Mouse (Mus musculus): ENCODE measurements at regions not wholly inside any gene's neighbourhood (a gene's known extent, or its start where the extent isn't known, plus 50 kb on each side); places are given as distances from the start of the nearest gene placed in this dataset.

DNA sequence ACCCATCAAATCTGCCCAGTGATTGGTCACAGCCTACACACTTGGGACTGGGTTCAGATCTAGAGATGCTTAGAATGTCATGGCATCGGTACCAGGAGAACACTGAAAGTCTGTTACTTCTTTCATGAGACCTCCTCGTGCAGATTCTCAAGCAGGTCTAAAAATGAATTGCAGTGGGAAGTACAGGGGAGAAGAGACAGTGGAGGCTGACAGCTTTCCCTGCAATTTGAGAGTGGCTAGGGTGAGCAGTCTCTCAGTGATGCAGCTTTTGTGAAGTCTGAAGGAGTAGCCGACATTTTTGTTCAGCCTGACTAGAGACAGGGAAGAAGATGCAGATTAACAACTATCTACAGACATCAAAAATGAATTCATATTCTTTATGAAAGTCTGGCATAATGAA lies 112.5 kb downstream of the Fam198b start:
- no peaks in the 10 kb centered on the region for H3K27me3 ChIP-seq (replicated peaks; ENCODE audit: control insufficient read depth, insufficient read depth, low read length)
- H3K27ac ChIP-seq (ENCODE audit: low read depth, low read length): no peak overlapping the region
- H3K9me3 ChIP-seq (ENCODE audit: control insufficient read depth, low read length): no peaks in the 10 kb centered on the region
- WGBS: 75% methylated on average over 3 of the region's 3 CpGs
- H3K36me3 ChIP-seq (ENCODE audit: control insufficient read depth, insufficient read depth, low read length): no peaks in the 10 kb centered on the region
- DNase-seq (ENCODE audit: low spot score): no peak
- H3K4me2 ChIP-seq: no peak overlapping the region
- H3K4me1 ChIP-seq (replicated peaks; ENCODE audit: control insufficient read depth, insufficient read depth, low read length): peaks cover 25% of the 10 kb centered on the region
- no peak overlapping the region for H3K9ac ChIP-seq (ENCODE audit: low read depth, low read length)
- H3K4me3 ChIP-seq (ENCODE audit: low read depth, low read length): no peak overlapping the region
- no peak for ATAC-seq (replicated peaks; ENCODE audit: low FRiP score)

GRCm38 (mm10) chr3:80002335-80002734 lies 118.0 kb downstream of the Fam198b start:
- no peak overlapping the region for H3K4me3 ChIP-seq (ENCODE audit: low read depth, low read length)
- ATAC-seq (replicated peaks; ENCODE audit: low FRiP score) (no peak), DNase-seq (ENCODE audit: low spot score) (no peak)
- H3K4me2 ChIP-seq: no peak overlapping the region
- H3K4me1 ChIP-seq (replicated peaks; ENCODE audit: control insufficient read depth, insufficient read depth, low read length): peaks cover 4% of the 10 kb centered on the region; the same call in 1 of the 2 replicates
- no peaks in the 10 kb centered on the region for H3K36me3 ChIP-seq (ENCODE audit: control insufficient read depth, insufficient read depth, low read length)
- no peaks in the 10 kb centered on the region for H3K9me3 ChIP-seq (ENCODE audit: control insufficient read depth, low read length)
- H3K9ac ChIP-seq (ENCODE audit: low read depth, low read length): no peak overlapping the region
- H3K27ac ChIP-seq (ENCODE audit: low read depth, low read length): no peak overlapping the region
- H3K27me3 ChIP-seq (replicated peaks; ENCODE audit: control insufficient read depth, insufficient read depth, low read length): no peaks in the 10 kb centered on the region
- WGBS: 83% methylated on average over 6 of the region's 6 CpGs

DNA sequence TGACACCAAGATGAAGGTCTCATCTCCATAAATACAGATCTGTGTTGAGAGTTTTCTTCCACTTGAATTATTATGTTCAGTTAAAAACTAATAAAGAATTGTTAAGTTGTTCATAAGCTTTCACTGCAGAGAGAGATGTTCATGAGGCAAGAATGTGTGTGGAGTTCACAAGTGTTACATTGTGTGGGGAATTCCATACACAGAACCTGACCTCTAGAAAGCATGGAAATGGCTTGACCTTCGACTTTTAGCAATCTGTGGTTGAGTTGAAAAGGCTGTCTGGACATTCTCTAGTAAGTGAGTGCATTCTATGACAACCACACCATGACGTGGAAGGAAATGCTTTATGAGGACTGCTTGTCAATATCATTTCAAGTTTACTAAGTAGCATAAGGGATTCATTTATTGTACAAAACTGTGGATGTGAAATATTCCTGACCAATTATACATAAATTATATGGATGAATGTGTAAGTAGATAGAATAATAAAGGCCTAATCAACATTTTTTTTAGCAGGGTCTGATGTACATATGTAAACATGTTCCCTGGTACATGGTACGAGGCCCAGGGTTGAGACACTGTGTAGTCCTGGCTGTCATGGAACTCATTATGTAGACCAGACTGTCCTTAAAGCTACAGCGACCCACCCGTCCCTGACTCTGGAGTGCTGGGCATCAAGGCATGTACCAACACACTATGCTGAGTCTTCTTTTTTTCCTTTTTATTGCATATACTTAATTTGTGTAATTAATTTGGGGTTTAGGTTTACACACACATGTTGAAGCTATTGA lies 119.2 kb downstream of the Fam198b start:
- H3K36me3 ChIP-seq (ENCODE audit: control insufficient read depth, insufficient read depth, low read length): no peaks in the 10 kb centered on the region
- H3K4me1 ChIP-seq (replicated peaks; ENCODE audit: control insufficient read depth, insufficient read depth, low read length): peaks cover 4% of the 10 kb centered on the region; the same call in 1 of the 2 replicates
- no peak overlapping the region for H3K4me2 ChIP-seq
- DNase-seq (ENCODE audit: low spot score) (no peak), ATAC-seq (replicated peaks; ENCODE audit: low FRiP score) (no peak)
- 69% methylated on average over 5 of the region's 5 CpGs for WGBS
- H3K27ac ChIP-seq (ENCODE audit: low read depth, low read length): no peak overlapping the region
- H3K4me3 ChIP-seq (ENCODE audit: low read depth, low read length): no peak overlapping the region
- no peaks in the 10 kb centered on the region for H3K9me3 ChIP-seq (ENCODE audit: control insufficient read depth, low read length)
- H3K9ac ChIP-seq (ENCODE audit: low read depth, low read length): no peak overlapping the region
- no peaks in the 10 kb centered on the region for H3K27me3 ChIP-seq (replicated peaks; ENCODE audit: control insufficient read depth, insufficient read depth, low read length)

DNA sequence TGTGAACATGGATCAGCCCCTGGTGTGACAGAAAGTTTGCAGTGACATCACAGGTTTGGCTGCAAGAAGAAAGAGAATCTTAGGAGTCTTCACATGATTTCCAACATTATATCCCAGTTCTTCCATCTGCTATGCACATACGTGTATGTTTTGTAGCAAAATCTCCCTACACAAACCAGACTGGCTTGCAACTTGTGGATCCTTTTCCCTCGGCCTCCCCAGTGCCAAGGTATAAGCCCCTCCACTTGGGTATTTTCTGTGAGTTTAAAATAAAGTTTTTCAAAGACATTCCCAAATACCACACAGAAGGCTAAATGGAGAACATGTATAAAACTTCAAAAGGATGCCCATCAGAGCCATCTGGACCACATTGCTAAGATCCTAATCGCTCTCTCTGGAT lies 120.2 kb downstream of the Fam198b start:
- Histone ChIP-seq H3K36me3 (ENCODE audit: control insufficient read depth, insufficient read depth, low read length) (no peaks in the 10 kb centered on the region), H3K27me3 (replicated peaks; ENCODE audit: control insufficient read depth, insufficient read depth, low read length) (no peaks in the 10 kb centered on the region), H3K9me3 (ENCODE audit: control insufficient read depth, low read length) (no peaks in the 10 kb centered on the region), H3K4me3 (ENCODE audit: low read depth, low read length) (no peak overlapping the region), H3K4me2 (no peak overlapping the region), H3K4me1 (replicated peaks; ENCODE audit: control insufficient read depth, insufficient read depth, low read length) (peaks cover 4% of the 10 kb centered on the region; the same call in 1 of the 2 replicates), H3K27ac (ENCODE audit: low read depth, low read length) (no peak overlapping the region), H3K9ac (ENCODE audit: low read depth, low read length) (no peak overlapping the region)
- WGBS: 87% methylated on average over 3 of the region's 3 CpGs
- ATAC-seq (replicated peaks; ENCODE audit: low FRiP score) (no peak), DNase-seq (ENCODE audit: low spot score) (no peak)

GRCm38 (mm10) chr3:80004966-80005365 lies 120.6 kb downstream of the Fam198b start:
- no peak overlapping the region for H3K4me2 ChIP-seq

DNA sequence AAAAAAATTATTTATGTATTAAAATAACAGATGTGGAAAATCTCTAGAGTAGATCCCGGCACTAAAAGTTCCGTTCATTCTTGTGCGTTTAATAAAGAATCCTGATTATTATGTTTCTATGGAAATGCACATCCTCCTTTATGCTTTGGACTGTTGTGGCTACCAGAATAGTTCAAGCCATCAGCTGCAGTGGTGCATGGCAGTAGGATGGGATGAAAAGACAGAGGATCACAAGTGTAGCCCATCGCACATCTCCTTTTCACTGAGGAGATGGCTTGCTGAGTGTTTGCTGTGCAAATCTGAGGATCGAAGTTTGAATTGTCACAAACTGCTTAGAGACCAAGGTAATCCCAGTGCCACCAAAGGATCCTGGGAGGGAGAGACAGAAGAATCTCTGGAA lies 121.0 kb downstream of the Fam198b start:
- WGBS: 90% methylated on average over 5 of the region's 5 CpGs
- Histone ChIP-seq H3K27ac (ENCODE audit: low read depth, low read length) (no peak overlapping the region), H3K36me3 (ENCODE audit: control insufficient read depth, insufficient read depth, low read length) (no peaks in the 10 kb centered on the region), H3K4me1 (replicated peaks; ENCODE audit: control insufficient read depth, insufficient read depth, low read length) (peaks cover 4% of the 10 kb centered on the region; the same call in 1 of the 2 replicates), H3K4me2 (no peak overlapping the region), H3K9ac (ENCODE audit: low read depth, low read length) (no peak overlapping the region), H3K4me3 (ENCODE audit: low read depth, low read length) (no peak overlapping the region), H3K27me3 (replicated peaks; ENCODE audit: control insufficient read depth, insufficient read depth, low read length) (no peaks in the 10 kb centered on the region), H3K9me3 (ENCODE audit: control insufficient read depth, low read length) (no peaks in the 10 kb centered on the region)
- DNase-seq (ENCODE audit: low spot score) (no peak), ATAC-seq (replicated peaks; ENCODE audit: low FRiP score) (no peak)

More at GRCm38 (mm10) chr3:80004966-80005365, 120.6 kb downstream of the Fam198b start:
- WGBS: 92% methylated on average over 3 of the region's 3 CpGs
- H3K36me3 ChIP-seq (ENCODE audit: control insufficient read depth, insufficient read depth, low read length): no peaks in the 10 kb centered on the region
- H3K27ac ChIP-seq (ENCODE audit: low read depth, low read length): no peak overlapping the region
- no peaks in the 10 kb centered on the region for H3K9me3 ChIP-seq (ENCODE audit: control insufficient read depth, low read length)
- no peak overlapping the region for H3K4me3 ChIP-seq (ENCODE audit: low read depth, low read length)
- H3K9ac ChIP-seq (ENCODE audit: low read depth, low read length): no peak overlapping the region
- ATAC-seq (replicated peaks; ENCODE audit: low FRiP score): no peak
- no peak for DNase-seq (ENCODE audit: low spot score)
- H3K27me3 ChIP-seq (replicated peaks; ENCODE audit: control insufficient read depth, insufficient read depth, low read length): no peaks in the 10 kb centered on the region
- peaks cover 4% of the 10 kb centered on the region; the same call in 1 of the 2 replicates for H3K4me1 ChIP-seq (replicated peaks; ENCODE audit: control insufficient read depth, insufficient read depth, low read length)

GRCm38 (mm10) chr3:80006263-80006662 lies 121.9 kb downstream of the Fam198b start:
- Histone ChIP-seq H3K4me3 (ENCODE audit: low read depth, low read length) (no peak overlapping the region), H3K27ac (ENCODE audit: low read depth, low read length) (no peak overlapping the region), H3K4me2 (no peak overlapping the region), H3K9me3 (ENCODE audit: control insufficient read depth, low read length) (no peaks in the 10 kb centered on the region), H3K4me1 (replicated peaks; ENCODE audit: control insufficient read depth, insufficient read depth, low read length) (peaks cover 4% of the 10 kb centered on the region; the same call in 1 of the 2 replicates), H3K27me3 (replicated peaks; ENCODE audit: control insufficient read depth, insufficient read depth, low read length) (no peaks in the 10 kb centered on the region), H3K36me3 (ENCODE audit: control insufficient read depth, insufficient read depth, low read length) (no peaks in the 10 kb centered on the region), H3K9ac (ENCODE audit: low read depth, low read length) (no peak overlapping the region)
- WGBS: 32% methylated on average over 5 of the region's 5 CpGs
- no peak for ATAC-seq (replicated peaks; ENCODE audit: low FRiP score)
- DNase-seq (ENCODE audit: low spot score): no peak

GRCm38 (mm10) chr3:80007006-80007405 lies 122.7 kb downstream of the Fam198b start:
- no peak overlapping the region for H3K9ac ChIP-seq (ENCODE audit: low read depth, low read length)
- WGBS: 74% methylated on average over 4 of the region's 4 CpGs
- DNase-seq (ENCODE audit: low spot score) (no peak), ATAC-seq (replicated peaks; ENCODE audit: low FRiP score) (no peak)
- no peaks in the 10 kb centered on the region for H3K36me3 ChIP-seq (ENCODE audit: control insufficient read depth, insufficient read depth, low read length)
- H3K27me3 ChIP-seq (replicated peaks; ENCODE audit: control insufficient read depth, insufficient read depth, low read length): no peaks in the 10 kb centered on the region
- no peaks in the 10 kb centered on the region for H3K9me3 ChIP-seq (ENCODE audit: control insufficient read depth, low read length)
- no peak overlapping the region for H3K27ac ChIP-seq (ENCODE audit: low read depth, low read length)
- H3K4me3 ChIP-seq (ENCODE audit: low read depth, low read length): no peak overlapping the region
- H3K4me2 ChIP-seq: no peak overlapping the region
- peaks cover 4% of the 10 kb centered on the region; the same call in 1 of the 2 replicates for H3K4me1 ChIP-seq (replicated peaks; ENCODE audit: control insufficient read depth, insufficient read depth, low read length)

- Histone ChIP-seq H3K27me3 (replicated peaks; ENCODE audit: control insufficient read depth, insufficient read depth, low read length) (no peaks in the 10 kb centered on the region), H3K4me2 (no peak overlapping the region), H3K27ac (ENCODE audit: low read depth, low read length) (no peak overlapping the region), H3K9me3 (ENCODE audit: control insufficient read depth, low read length) (no peaks in the 10 kb centered on the region), H3K4me1 (replicated peaks; ENCODE audit: control insufficient read depth, insufficient read depth, low read length) (peaks cover 4% of the 10 kb centered on the region; the same call in 1 of the 2 replicates), H3K9ac (ENCODE audit: low read depth, low read length) (no peak overlapping the region), H3K36me3 (ENCODE audit: control insufficient read depth, insufficient read depth, low read length) (no peaks in the 10 kb centered on the region), H3K4me3 (ENCODE audit: low read depth, low read length) (no peak overlapping the region)
- 78% methylated on average over 1 of the region's 1 CpGs for WGBS
- DNase-seq (ENCODE audit: low spot score) (no peak), ATAC-seq (replicated peaks; ENCODE audit: low FRiP score) (no peak)
These were observed 124.9 kb downstream of the Fam198b start for GRCm38 (mm10) chr3:80009275-80009674.

Data from liver, embryonic 11.5 days (tissue).